Mouse (Mus musculus) forebrain, embryonic 14.5 days (tissue): Measurements from ENCODE around the gene Jade2. TPM values are rescaled to one million over a fixed set of nuclear protein-coding genes. Genes with fewer than 3 reads are reported as not detected.

ENCODE experiments used
- ATAC-seq: fragments of 200-750 bp; cut with Nextera tagmentation; 2 replicates; pipeline ENCODE4 v1.8.0; 2017; ENCODE audit warnings: mild to moderate bottlenecking, moderate library complexity
- DNase-seq: peaks from one replicate; pipeline ENCODE4 v3.0.0-alpha.2; 2015; ENCODE audit warnings: low spot score
- H3K27ac ChIP-seq: fragments of 300-500 bp; sonication (generic); 2 replicates; pipeline ENCODE4 v1.5.1; 2014; ENCODE audit warnings: low read depth, mild to moderate bottlenecking, control low read depth, low read length, moderate library complexity
- H3K27me3 ChIP-seq: fragments of 300-500 bp; sonication (generic); replicated peaks from 2 replicates; pipeline ENCODE4 v1.6.1; 2014; ENCODE audit warnings: low read length, control low read depth, mixed read lengths; ENCODE audit not compliant: control insufficient read depth, insufficient read depth
- H3K36me3 ChIP-seq: fragments of 300-500 bp; sonication (generic); 2 replicates; pipeline ENCODE4 v1.6.1; 2014; ENCODE audit warnings: low read length, control low read depth; ENCODE audit not compliant: control insufficient read depth, insufficient read depth
- H3K4me1 ChIP-seq: fragments of 300-500 bp; sonication (generic); 2 replicates; pipeline ENCODE4 v1.6.1; 2014; ENCODE audit warnings: antibody characterized with exemption, low read length, control low read depth; ENCODE audit not compliant: control insufficient read depth, insufficient read depth
- H3K4me2 ChIP-seq: fragments of 300-500 bp; sonication (generic); 2 replicates; pipeline ENCODE4 v1.6.1; 2014; ENCODE audit warnings: mild to moderate bottlenecking, control low read depth, low read length
- H3K4me3 ChIP-seq: fragments of 300-500 bp; sonication (generic); 2 replicates; pipeline ENCODE4 v1.5.1; 2014; ENCODE audit warnings: low read depth, low read length, control low read depth
- H3K9ac ChIP-seq: fragments of 300-500 bp; sonication (generic); 2 replicates; pipeline ENCODE4 v1.6.1; 2014; ENCODE audit warnings: mild to moderate bottlenecking, low read length, control low read depth, moderate library complexity
- H3K9me3 ChIP-seq: fragments of 300-500 bp; sonication (generic); replicated peaks from 2 replicates; pipeline ENCODE4 v1.6.1; 2016; ENCODE audit warnings: low read length, control low read depth, mixed read lengths; ENCODE audit not compliant: control insufficient read depth
- WGBS: fragments of 180-500 bp; shearing (Covaris S2); extraction: QIAGEN DNeasy Blood & Tissue Kit; methylation state at CpG from one replicate; pipeline ENCODE4 v1.1.7; 2014; 5-methylcytosine and 5-hydroxymethylcytosine counted together
- polyA plus RNA-seq: library from polyadenylated mRNA; unstranded; fragments of >200 nt; fragmentation: Nextera tagmentation; extraction: Ambion mirVana; gene quantifications from 2 replicates; pipeline ENCODE4 v1.2.1, GENCODE M21; 2014

The Jade2 gene
- polyA plus RNA-seq, 1 experiment from 2014 or later: 0.20 TPM

- Histone ChIP-seq H3K9me3 (no peaks in the 10 kb centered on the region), H3K36me3 (no peaks in the 10 kb centered on the region), H3K9ac (no peak overlapping the region), H3K27me3 (0 out of 2 replicates have a peak, but pooled peaks cover 9% of the 10 kb centered on the region), H3K4me2 (no peak overlapping the region), H3K4me3 (no peak overlapping the region), H3K4me1 (peaks cover 9% of the 10 kb centered on the region), H3K27ac (no peak overlapping the region)
- ATAC-seq (no peak), DNase-seq (no peak)
- 87% methylated on average over 8 of the region's 8 CpGs for WGBS
These were observed 3.2 kb upstream of the Jade2 start for GRCm38 (mm10) chr11:51860666-51861065.

- Histone ChIP-seq H3K27ac (no peak overlapping the region), H3K4me3 (no peak overlapping the region), H3K4me1 (peaks cover 9% of the 10 kb centered on the region), H3K4me2 (no peak overlapping the region), H3K36me3 (no peaks in the 10 kb centered on the region), H3K27me3 (0 out of 2 replicates have a peak, but pooled peaks cover 9% of the 10 kb centered on the region), H3K9me3 (no peaks in the 10 kb centered on the region), H3K9ac (no peak overlapping the region)
- WGBS: 31% methylated on average over 2 of the region's 2 CpGs
- ATAC-seq (no peak), DNase-seq (no peak)
These were observed 2.1 kb upstream of the Jade2 start for GRCm38 (mm10) chr11:51859561-51859960.

- ATAC-seq: 0 out of 2 replicates have a peak, but pooled peaks have one; percentile 4
- H3K4me3 ChIP-seq: peak overlapping the region; percentile 57
- peak overlapping the region; percentile 80 for H3K9ac ChIP-seq
- DNase-seq: peak; percentile 56
- H3K36me3 ChIP-seq: no peaks in the 10 kb centered on the region
- under 1% methylated on average over 26 of the region's 28 CpGs for WGBS
- no peaks in the 10 kb centered on the region for H3K9me3 ChIP-seq
- peaks cover 9% of the 10 kb centered on the region for H3K4me1 ChIP-seq
- no peak overlapping the region for H3K27ac ChIP-seq
- 0 out of 2 replicates have a peak, but pooled peaks cover 9% of the 10 kb centered on the region for H3K27me3 ChIP-seq
- peak overlapping the region; percentile 100 for H3K4me2 ChIP-seq
These were observed 1.1 kb upstream of the Jade2 start for GRCm38 (mm10) chr11:51858528-51859051.

- no peak overlapping the region for H3K27ac ChIP-seq
- H3K27me3 ChIP-seq: 0 out of 2 replicates have a peak, but pooled peaks cover 9% of the 10 kb centered on the region
- peak overlapping the region; percentile 80 for H3K9ac ChIP-seq
- peak; percentile 71 for ATAC-seq
- H3K4me3 ChIP-seq: peak overlapping the region; percentile 57
- WGBS: under 1% methylated on average over 47 of the region's 52 CpGs
- no peaks in the 10 kb centered on the region for H3K9me3 ChIP-seq
- peaks cover 9% of the 10 kb centered on the region for H3K4me1 ChIP-seq
- H3K36me3 ChIP-seq: no peaks in the 10 kb centered on the region
- DNase-seq: peak; percentile 69
- H3K4me2 ChIP-seq: peak overlapping the region; percentile 100
These were observed 520 bp upstream of the Jade2 start for GRCm38 (mm10) chr11:51857818-51858527.

GRCm38 (mm10) chr11:51856616-51857080 is 805 bp downstream of the Jade2 start:
- no peaks in the 10 kb centered on the region for H3K36me3 ChIP-seq
- no peak for DNase-seq
- peak overlapping the region; percentile 57 for H3K4me3 ChIP-seq
- H3K9me3 ChIP-seq: no peaks in the 10 kb centered on the region
- 0 out of 2 replicates have a peak, but pooled peaks cover 9% of the 10 kb centered on the region for H3K27me3 ChIP-seq
- peaks cover 9% of the 10 kb centered on the region for H3K4me1 ChIP-seq
- ATAC-seq: peak; percentile 3; the same call in 1 of the 2 replicates
- H3K9ac ChIP-seq: peak overlapping the region; percentile 80
- peak overlapping the region; percentile 100 for H3K4me2 ChIP-seq
- H3K27ac ChIP-seq: no peak overlapping the region
- WGBS: under 1% methylated on average over 39 of the region's 41 CpGs

- Histone ChIP-seq H3K4me3 (peak overlapping the region; percentile 57), H3K27me3 (0 out of 2 replicates have a peak, but pooled peaks cover 9% of the 10 kb centered on the region), H3K4me2 (peak overlapping the region; percentile 100), H3K36me3 (no peaks in the 10 kb centered on the region), H3K4me1 (peaks cover 9% of the 10 kb centered on the region), H3K27ac (no peak overlapping the region), H3K9ac (peak overlapping the region; percentile 80), H3K9me3 (no peaks in the 10 kb centered on the region)
- WGBS: under 1% methylated on average over 40 of the region's 47 CpGs
- ATAC-seq (peak; percentile 53), DNase-seq (peak; percentile 29)
These were observed 1.4 kb downstream of the Jade2 start for GRCm38 (mm10) chr11:51855818-51856615.

- 0 out of 2 replicates have a peak, but pooled peaks cover 6% of the 10 kb centered on the region for H3K27me3 ChIP-seq
- DNase-seq: peak; percentile 83
- peak; percentile 67 for ATAC-seq
- peak overlapping the region; percentile 57 for H3K4me3 ChIP-seq
- H3K36me3 ChIP-seq: no peaks in the 10 kb centered on the region
- H3K4me1 ChIP-seq: peaks cover 9% of the 10 kb centered on the region
- no peak overlapping the region for H3K27ac ChIP-seq
- peak overlapping the region; percentile 80 for H3K9ac ChIP-seq
- WGBS: 3% methylated on average over 28 of the region's 42 CpGs
- H3K4me2 ChIP-seq: peak overlapping the region; percentile 100
- H3K9me3 ChIP-seq: no peaks in the 10 kb centered on the region
These were observed 2.3 kb downstream of the Jade2 start for GRCm38 (mm10) chr11:51854981-51855817.

GRCm38 (mm10) chr11:51852595-51852994 is 4.9 kb downstream of the Jade2 start:
- ATAC-seq (no peak), DNase-seq (no peak)
- WGBS: 40% methylated on average over 5 of the region's 5 CpGs
- no peak overlapping the region for H3K9ac ChIP-seq
- H3K27me3 ChIP-seq: no peaks in the 10 kb centered on the region
- H3K9me3 ChIP-seq: no peaks in the 10 kb centered on the region
- no peak overlapping the region for H3K4me2 ChIP-seq
- no peak overlapping the region for H3K27ac ChIP-seq
- no peak overlapping the region for H3K4me3 ChIP-seq
- no peaks in the 10 kb centered on the region for H3K36me3 ChIP-seq
- peaks cover 5% of the 10 kb centered on the region for H3K4me1 ChIP-seq
